Mouse (Mus musculus): ENCODE measurements around the gene Ciao1. TPM values are rescaled to one million over a fixed set of nuclear protein-coding genes. Genes with fewer than 3 reads are reported as not detected.
"Not testable (repeated sequence)": the region's sequence is repeated elsewhere in the genome, so short reads cannot be mapped to it uniquely, and the experiment has no call there.

Ciao1 gene
- total RNA-seq, 4 experiments from 2014 or later: 48.9 to 57.8 (median 54.9) TPM

DNA sequence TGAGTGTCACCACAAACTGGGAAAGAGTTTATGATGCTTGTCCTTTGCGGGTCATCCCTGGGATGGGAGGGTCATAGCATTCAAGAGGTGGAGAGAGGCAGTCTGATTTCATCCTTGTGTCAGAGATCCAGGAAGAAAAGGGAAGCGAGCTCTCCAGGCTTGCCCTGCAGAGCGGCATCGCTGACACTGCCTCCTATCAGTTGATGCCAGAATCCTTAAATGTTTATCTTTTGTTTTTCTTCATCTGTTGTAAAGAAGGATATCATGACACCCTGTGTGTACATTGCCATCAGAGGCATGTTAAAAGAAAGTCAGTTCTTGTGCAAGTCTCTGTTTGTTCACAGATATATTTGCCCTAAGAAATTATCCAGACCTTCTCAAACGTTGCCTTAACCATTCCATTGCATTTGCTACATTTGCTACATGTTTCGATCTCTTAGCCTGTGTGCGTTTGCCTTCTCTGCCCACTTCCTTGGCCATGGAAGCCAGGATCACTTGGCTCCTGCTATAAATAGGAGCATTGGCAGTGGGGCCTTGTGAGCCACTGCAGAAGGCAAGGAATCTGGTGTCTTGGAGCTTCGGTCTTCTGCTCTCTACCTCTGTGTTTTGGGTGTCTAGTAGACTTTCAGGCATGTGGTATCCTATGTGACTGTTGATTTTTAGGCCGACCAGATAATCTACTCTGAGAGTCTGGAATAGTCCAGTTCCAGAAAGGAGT, 2.8 kb upstream of the Ciao1 start:
- peak; percentile 14 to 34 for DNase-seq (ENCODE audit: low spot score in 2 of 2)

DNA sequence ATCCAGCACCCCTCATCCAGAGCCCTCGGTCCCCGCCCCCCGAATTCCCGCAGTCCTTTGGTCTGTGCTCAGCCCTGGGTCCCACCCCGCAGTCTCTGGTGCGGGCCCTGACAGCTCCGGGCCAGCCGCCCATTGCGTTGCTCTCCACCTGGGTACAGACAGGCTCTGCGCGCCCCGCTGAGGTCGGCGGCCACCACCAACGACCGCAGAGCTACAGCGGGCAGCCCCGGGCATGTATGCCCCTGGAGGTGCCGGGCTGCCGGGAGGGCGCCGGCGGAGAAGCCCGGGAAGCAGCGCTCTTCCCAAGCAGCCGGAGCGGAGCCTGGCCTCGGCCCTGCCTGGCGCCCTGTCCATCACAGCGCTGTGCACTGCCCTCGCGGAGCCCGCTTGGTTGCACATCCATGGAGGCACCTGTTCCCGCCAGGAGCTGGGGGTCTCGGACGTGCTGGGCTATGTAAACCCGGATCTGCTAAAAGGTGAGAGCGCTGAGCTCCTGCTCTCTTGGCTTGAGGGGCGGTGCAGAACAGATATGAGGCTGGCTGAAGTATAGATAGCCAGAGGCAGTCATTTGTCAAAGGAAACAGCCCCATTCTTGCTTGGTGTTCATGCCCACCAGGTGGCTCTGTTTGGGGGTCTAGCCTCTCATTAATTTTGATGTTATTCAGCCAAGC, 853 bp upstream of the Ciao1 start:
- peak; percentile 11 to 38 for DNase-seq (ENCODE audit: low spot score in 2 of 2)

DNA sequence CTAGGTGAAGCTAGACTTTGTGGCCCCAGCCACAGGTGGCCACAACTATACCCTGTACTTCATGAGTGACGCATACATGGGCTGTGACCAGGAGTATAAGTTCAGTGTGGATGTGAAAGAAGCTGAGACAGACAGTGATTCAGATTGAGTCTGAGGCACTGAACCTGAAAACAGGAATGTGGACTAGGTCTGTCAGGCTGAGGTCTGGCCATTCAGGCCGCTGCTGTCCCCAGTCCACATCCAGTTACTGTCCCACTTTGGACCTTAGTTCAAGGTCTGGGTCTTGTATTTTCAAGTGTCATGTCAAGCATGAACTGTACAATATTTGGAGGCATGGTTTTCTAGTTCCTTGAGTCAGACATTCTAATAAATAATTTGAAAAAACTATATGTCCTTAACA, 7.6 kb downstream of the Ciao1 start:
- no peak for DNase-seq (ENCODE audit: low spot score in 2 of 2)

DNA sequence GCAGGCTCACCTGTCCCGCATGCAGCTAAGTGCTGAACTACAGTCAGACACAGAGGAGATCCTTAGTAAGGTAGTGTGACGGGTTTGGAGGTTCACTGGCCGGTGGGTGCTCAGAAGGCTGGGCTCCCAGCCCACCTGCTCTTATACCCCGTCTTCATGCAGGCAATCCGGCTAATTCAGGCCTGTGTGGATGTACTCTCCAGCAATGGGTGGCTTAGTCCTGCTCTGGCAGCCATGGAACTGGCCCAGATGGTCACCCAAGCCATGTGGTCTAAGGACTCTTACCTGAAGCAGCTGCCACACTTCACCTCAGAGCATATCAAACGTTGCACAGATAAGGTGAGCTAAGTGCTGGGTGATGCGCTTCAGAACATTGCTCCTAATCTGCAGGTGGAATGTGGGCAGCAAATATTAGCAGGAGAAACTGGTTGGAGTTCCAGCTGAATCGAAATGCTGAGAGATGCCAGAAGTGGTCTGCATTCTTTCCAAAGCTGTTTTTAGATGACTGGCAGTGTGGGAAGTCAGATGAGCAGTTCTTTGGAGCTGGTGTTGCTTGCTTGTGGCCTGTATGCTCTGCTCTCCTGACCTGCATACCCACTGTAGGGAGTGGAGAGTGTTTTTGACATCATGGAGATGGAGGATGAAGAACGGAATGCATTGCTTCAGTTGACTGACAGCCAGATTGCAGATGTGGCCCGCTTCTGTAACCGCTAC, 9.6 kb downstream of the Ciao1 start:
- no peak for DNase-seq (ENCODE audit: low spot score in 2 of 2)

DNA sequence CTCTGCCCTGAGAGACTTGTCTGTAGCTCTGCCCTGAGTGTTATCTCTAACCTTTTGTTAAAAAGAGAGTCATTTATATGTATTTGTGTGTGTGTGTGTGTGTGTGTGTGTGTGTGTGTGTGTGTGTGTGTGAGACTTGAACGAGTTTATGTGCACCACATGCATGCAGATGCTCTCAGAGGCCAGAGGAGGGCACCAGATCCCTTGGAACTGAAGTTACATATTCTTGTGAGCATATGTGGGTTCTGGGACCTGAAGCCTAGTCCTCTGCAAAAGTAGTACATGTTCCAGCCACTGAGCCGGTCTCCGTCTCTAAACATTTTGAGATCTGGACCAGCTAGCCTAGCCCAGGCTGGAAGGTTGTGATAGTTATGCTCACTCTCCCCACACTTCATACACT, 22.4 kb downstream of the Ciao1 start:
- DNase-seq (ENCODE audit: low spot score in 2 of 2): no peak

DNA sequence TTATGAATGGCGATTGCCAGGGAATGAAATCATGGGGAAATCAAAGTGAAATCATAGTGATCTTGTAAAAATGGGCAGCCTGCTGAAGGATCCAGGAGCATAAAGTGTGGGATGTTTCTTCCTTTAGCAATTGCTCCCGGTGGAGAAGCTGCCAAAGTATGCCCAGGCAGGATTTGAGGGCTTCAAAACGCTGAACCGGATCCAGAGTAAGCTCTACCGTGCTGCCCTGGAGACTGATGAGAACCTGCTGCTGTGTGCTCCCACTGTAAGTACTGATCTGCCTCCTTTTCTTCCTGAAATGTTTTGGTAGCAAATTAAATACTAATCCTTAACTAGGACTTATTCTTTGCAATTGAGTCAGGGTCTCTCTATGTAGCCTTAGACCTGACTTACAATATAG, 29.9 kb downstream of the Ciao1 start:
- DNase-seq (ENCODE audit: low spot score in 2 of 2): no peak

DNA sequence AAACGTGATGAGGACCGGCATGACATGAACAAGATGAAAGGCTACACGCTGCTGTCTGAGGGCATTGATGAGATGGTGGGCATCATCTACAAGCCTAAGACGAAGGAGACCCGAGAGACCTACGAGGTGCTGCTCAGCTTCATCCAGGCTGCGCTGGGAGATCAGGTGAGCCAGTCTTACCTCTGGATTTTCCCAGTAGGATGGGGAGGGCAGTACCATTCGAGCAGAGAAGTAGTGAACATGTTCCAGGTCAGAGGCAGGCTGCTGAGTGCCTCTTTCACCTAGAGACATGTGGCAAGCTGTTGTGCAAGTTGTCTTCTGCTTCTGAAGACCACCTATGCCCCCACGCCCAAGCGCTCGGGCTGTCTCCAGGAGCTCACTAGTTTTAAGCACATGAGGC, 36.9 kb downstream of the Ciao1 start:
- no peak for DNase-seq (ENCODE audit: low spot score in 2 of 2)

DNA sequence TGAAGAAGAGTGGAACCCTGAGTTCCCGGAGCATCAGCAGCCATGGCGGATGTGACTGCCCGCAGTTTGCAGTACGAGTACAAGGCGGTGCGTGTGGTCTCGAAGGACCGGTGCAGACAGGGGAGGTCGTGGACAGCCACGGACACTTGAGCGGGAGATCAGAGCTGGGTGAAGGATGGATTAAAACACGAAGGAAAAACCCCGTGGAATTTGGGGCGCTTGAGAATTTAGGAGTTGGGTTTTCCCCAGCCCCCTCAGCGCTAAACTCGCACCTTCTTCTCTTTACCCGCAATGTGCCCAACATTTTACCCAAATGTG, 39.2 kb downstream of the Ciao1 start:
- DNase-seq (ENCODE audit: low spot score in 2 of 2): no peak

DNA sequence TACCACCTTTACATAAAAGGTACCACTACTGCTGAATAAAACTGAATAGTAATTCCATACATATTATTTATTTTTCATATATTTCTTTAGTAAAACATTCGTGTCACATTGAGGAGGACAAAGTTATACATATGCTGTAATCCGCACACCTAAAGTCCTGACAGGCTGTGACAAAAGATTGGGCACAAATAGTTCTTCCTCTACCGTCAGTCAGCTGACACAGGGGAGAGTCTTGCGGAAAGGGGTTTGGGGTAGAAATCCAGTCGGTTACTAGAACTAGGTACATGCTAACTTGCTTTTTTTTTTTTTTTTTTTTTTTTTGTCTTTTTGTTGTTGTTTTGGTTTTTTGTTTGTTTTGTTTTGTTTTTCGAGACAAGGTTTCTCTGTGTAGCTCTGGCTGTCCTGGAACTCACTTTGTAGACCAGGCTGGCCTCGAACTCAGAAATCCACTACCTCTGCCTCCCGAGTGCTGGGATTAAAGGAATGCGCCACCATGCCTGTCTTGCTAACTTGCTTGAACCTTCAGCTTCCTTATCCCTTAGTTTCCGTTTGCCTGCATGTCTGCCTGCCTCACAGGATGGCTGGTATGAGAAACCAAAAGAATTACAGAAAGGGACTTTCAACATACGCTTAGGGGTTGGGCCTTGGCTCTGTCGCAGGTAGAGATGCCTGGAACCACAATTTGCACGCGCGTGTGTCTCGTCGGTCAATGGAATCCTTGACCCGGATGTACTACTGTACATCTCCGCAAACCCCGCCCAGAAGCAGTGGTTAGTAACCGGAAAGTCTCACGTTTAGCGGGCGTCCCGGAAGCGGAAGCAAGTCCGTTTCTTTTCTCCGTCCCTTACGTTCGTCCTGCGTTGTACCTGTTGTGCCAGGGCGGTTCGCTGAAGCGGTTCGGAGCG, 39.8 kb downstream of the Ciao1 start, which contains the start of the genes 1810024B03Rik and Snrnp200:
TSS of gene 1810024B03Rik (minus strand) at position 734 of the 905 bp plus-strand sequence.
TSS of gene Snrnp200 (plus strand) at position 840 of the 905 bp plus-strand sequence.
- peak; percentile 87 to 89 for DNase-seq (ENCODE audit: low spot score in 2 of 2)

DNA sequence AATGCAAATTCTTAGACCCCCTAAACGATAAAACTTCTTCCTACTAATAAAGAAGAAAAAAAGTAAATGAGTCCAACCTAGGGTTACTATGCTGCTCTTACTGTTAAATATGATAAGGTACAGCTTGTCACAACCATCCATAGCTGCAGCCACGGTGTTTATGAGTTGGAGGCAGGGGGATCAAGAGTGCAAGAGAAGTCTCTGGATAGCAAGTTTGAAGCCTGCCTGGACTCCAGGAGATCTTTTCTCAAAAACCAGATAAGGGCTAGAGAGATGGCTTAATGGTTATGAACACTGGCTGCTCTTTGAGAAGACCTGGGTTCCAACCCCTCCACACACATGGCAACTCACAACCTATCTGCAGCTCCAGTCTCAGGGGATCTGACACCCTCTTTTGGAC, 40.7 kb downstream of the Ciao1 start:
- no peak for DNase-seq (ENCODE audit: low spot score in 2 of 2)

DNA sequence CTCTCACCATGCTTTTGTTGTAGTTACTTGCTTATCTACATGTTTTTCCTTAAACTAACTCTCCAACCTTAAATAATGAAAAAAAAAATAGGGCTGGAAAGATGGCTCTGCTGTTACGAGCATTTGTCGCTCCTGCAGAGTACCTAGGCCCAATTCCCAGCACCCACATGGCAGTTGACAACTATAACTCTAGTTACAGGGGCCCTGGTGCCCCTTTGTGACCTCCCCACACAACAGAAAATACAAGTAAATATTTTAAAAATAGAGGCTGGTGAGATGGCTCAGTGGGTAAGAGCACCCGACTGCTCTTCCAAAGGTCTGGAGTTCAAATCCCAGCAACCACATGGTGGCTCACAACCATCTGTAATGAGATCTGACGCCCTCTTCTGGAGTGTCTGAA, 41.7 kb downstream of the Ciao1 start:
- not testable (repeated sequence) for DNase-seq (ENCODE audit: low spot score in 2 of 2)

DNA sequence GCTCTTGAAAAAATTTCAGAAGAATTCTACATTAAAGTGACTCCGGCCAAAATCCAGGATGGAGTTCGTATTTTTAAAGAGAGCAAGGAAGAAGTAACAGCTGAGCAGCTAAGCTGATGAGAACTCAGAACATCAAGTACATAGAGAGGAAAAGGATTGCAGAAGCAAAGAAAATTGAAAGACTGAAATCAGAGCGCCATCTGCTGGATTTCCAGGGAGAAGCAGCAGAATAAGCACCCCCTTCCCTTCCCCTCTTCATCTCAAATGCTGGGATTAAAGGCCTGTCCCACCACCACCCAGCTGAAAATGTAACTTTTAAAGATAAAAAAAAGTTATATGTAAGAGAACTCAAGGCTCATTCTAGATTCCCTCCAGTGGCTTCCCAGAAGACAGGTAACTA, 42.7 kb downstream of the Ciao1 start:
- DNase-seq (ENCODE audit: low spot score in 2 of 2): peak in 1 of 2 experiments; percentile 8

Other genes with a start within 250 kb of the Ciao1 start
- gene Ap4e1, start 239.1 kb downstream of the Ciao1 start, total RNA-seq (2022): 10 to 100 TPM in 1 of 4 experiments, 1 to 10 TPM in 3; 9.0 to 12.1 (median 9.2) TPM
- 10 to 100 TPM; 10.7 to 14.8 (median 12.1) TPM for gene Blvra, start 177.2 kb downstream of the Ciao1 start, total RNA-seq (2022)
- 1 to 10 TPM in 2 of 4 experiments, under 1 TPM in 2; 0.44 to 1.2 (median 0.81) TPM for gene Ncaph, start 113.9 kb downstream of the Ciao1 start, total RNA-seq (2022)
- 1 to 10 TPM; 3.3 to 4.8 (median 4.1) TPM for gene Itpripl1, start 104.4 kb downstream of the Ciao1 start, total RNA-seq (2022)
- gene 1810024B03Rik, start 39.5 kb downstream of the Ciao1 start, total RNA-seq (2022): under 1 TPM; 0.36 to 0.90 (median 0.51) TPM
- gene Snrnp200, start 39.4 kb downstream of the Ciao1 start, total RNA-seq (2022): 10 to 100 TPM; 48.9 to 54.3 (median 50.6) TPM
- gene Tmem127, start 92 bp upstream of the Ciao1 start, total RNA-seq (2022): 10 to 100 TPM; 21.1 to 27.7 (median 25.2) TPM
- 100 to 1,000 TPM; 108 to 119 (median 116) TPM for gene Stard7, start 22.4 kb upstream of the Ciao1 start, total RNA-seq (2022)
- 1 to 10 TPM in 3 of 4 experiments, under 1 TPM in 1; 0.44 to 1.4 (median 1.1) TPM for gene Dusp2, start 88.3 kb upstream of the Ciao1 start, total RNA-seq (2022)
- not detected for gene Astl, start 90.8 kb upstream of the Ciao1 start, total RNA-seq (2022)
- under 1 TPM; 0.41 to 0.83 (median 0.50) TPM for gene Adra2b, start 115.4 kb upstream of the Ciao1 start, total RNA-seq (2022)
- gene Gpat2, start 177.4 kb upstream of the Ciao1 start, total RNA-seq (2022): not detected
- 10 to 100 TPM; 17.6 to 24.4 (median 20.8) TPM for gene Fahd2a, start 196.7 kb upstream of the Ciao1 start, total RNA-seq (2022)

Data from gastrocnemius, adult 8-10 months (tissue).